Mouse (Mus musculus) embryo, embryonic 11 days (tissue): ENCODE measurements around the gene Olfml2b.

ENCODE experiments used
- DNase-seq: peaks from one replicate; pipeline ENCODE4 v3.0.0-alpha.2; 2015

Gene Olfml2b

GRCm38 (mm10) chr1:170644255-170645205, at the start of gene Olfml2b:
Olfml2b (plus strand) TSS chr1:170644532.
- peak; percentile 93 for DNase-seq

- no peak for DNase-seq
Observed at GRCm38 (mm10) chr1:170594575-170594974, 49.8 kb upstream of the Olfml2b start.

- peak; percentile 27 for DNase-seq
Observed at GRCm38 (mm10) chr1:170605228-170606001, 38.9 kb upstream of the Olfml2b start.

GRCm38 (mm10) chr1:170607231-170607917, 37.0 kb upstream of the Olfml2b start:
- no peak for DNase-seq

- DNase-seq = no peak
Observed at GRCm38 (mm10) chr1:170608461-170609071, 35.8 kb upstream of the Olfml2b start.

GRCm38 (mm10) chr1:170609872-170610271, 34.5 kb upstream of the Olfml2b start:
- DNase-seq = no peak

GRCm38 (mm10) chr1:170610289-170610688, 34.0 kb upstream of the Olfml2b start:
- no peak for DNase-seq

- no peak for DNase-seq
Observed at GRCm38 (mm10) chr1:170610695-170611094, 33.6 kb upstream of the Olfml2b start.

- no peak for DNase-seq
Observed at GRCm38 (mm10) chr1:170611631-170612030, 32.7 kb upstream of the Olfml2b start.

- DNase-seq = peak; percentile 88
Observed at GRCm38 (mm10) chr1:170612968-170613872, 31.1 kb upstream of the Olfml2b start.

- no peak for DNase-seq
Observed at GRCm38 (mm10) chr1:170619686-170620374, 24.5 kb upstream of the Olfml2b start.

GRCm38 (mm10) chr1:170622934-170623333, 21.4 kb upstream of the Olfml2b start:
- DNase-seq = no peak

- no peak for DNase-seq
Observed at GRCm38 (mm10) chr1:170623432-170623831, 20.9 kb upstream of the Olfml2b start.

- no peak for DNase-seq
Observed at GRCm38 (mm10) chr1:170630489-170630888, 13.8 kb upstream of the Olfml2b start.

- no peak for DNase-seq
Observed at GRCm38 (mm10) chr1:170631571-170631970, 12.8 kb upstream of the Olfml2b start.

GRCm38 (mm10) chr1:170632385-170632784, 11.9 kb upstream of the Olfml2b start:
- peak; percentile 85 for DNase-seq

- DNase-seq = no peak
Observed at GRCm38 (mm10) chr1:170632856-170633255, 11.5 kb upstream of the Olfml2b start.

- DNase-seq = no peak
Observed at GRCm38 (mm10) chr1:170638941-170639340, 5.4 kb upstream of the Olfml2b start.

- DNase-seq = no peak
Observed at GRCm38 (mm10) chr1:170645896-170646605, 1.7 kb downstream of the Olfml2b start.

GRCm38 (mm10) chr1:170646606-170647287, 2.4 kb downstream of the Olfml2b start:
- no peak for DNase-seq
